Mouse (Mus musculus): ENCODE data around the gene Ankrd55. TPM values are rescaled to one million over a fixed set of nuclear protein-coding genes. Genes with fewer than 3 reads are reported as not detected.
A peak's percentile ranks its signal among the peaks of the same experiment; 100 is the strongest.
"Not testable (repeated sequence)": the region's sequence is repeated elsewhere in the genome, so short reads cannot be mapped to it uniquely, and the experiment has no call there.

Gene Ankrd55
- polyA plus RNA-seq, 1 experiment = 0.17 TPM

- H3K4me1 ChIP-seq = peaks cover 56% of the 10 kb centered on the region
- peak overlapping the region; percentile 79 for H3K4me3 ChIP-seq (replicated peaks)
- TF ChIP-seq FLI1 (IDR thresholded peaks at IDR 0.05; ENCODE audit: low read length) = no peak
- no peak for TF ChIP-seq GATA1 (IDR thresholded peaks at IDR 0.05; ENCODE audit: borderline replicate concordance, low read length)
- H3K27me3 ChIP-seq (replicated peaks) = no peaks in the 10 kb centered on the region
- H3K9me3 ChIP-seq = no peaks in the 10 kb centered on the region
- no peaks in the 10 kb centered on the region for H3K36me3 ChIP-seq (replicated peaks; ENCODE audit: low read length)
These were observed 138.2 kb downstream of the Ankrd55 start for GRCm38 (mm10) chr13:112426265-112427135.

- H3K4me3 ChIP-seq (replicated peaks); H3K36me3 ChIP-seq (replicated peaks; ENCODE audit: low read length); H3K27me3 ChIP-seq (replicated peaks); H3K9me3 ChIP-seq: not testable (repeated sequence)
- peaks cover 51% of the 10 kb centered on the region for H3K4me1 ChIP-seq
These were observed 138.9 kb downstream of the Ankrd55 start for GRCm38 (mm10) chr13:112427136-112427470.

- Histone ChIP-seq H3K27me3 (replicated peaks) (no peaks in the 10 kb centered on the region), H3K9me3 (no peaks in the 10 kb centered on the region), H3K36me3 (replicated peaks; ENCODE audit: low read length) (no peaks in the 10 kb centered on the region), H3K4me3 (replicated peaks) (peak overlapping the region; percentile 64), H3K4me1 (peaks cover 53% of the 10 kb centered on the region)
- TF ChIP-seq FLI1 (IDR thresholded peaks at IDR 0.05; ENCODE audit: low read length) (no peak), GATA1 (IDR thresholded peaks at IDR 0.05; ENCODE audit: borderline replicate concordance, low read length) (no peak)
These were observed 139.3 kb downstream of the Ankrd55 start for GRCm38 (mm10) chr13:112427521-112427920.

GRCm38 (mm10) chr13:112433271-112433670, 145.0 kb downstream of the Ankrd55 start:
- Histone ChIP-seq H3K27me3 (replicated peaks) (no peaks in the 10 kb centered on the region), H3K36me3 (replicated peaks; ENCODE audit: low read length) (no peaks in the 10 kb centered on the region)
- TF ChIP-seq GATA1 (IDR thresholded peaks at IDR 0.05; ENCODE audit: borderline replicate concordance, low read length) = no peak
- no peak for TF ChIP-seq FLI1 (IDR thresholded peaks at IDR 0.05; ENCODE audit: low read length)

More at GRCm38 (mm10) chr13:112433271-112433670, 145.0 kb downstream of the Ankrd55 start:
- Histone ChIP-seq H3K4me1 (peaks cover 42% of the 10 kb centered on the region), H3K9me3 (no peaks in the 10 kb centered on the region), H3K4me3 (replicated peaks) (peak overlapping the region; percentile 17)

Other genes with a start within 250 kb of the Ankrd55 start
- 0.86 and 2.2 TPM in 2 replicates for gene Il6st, start 175.6 kb downstream of the Ankrd55 start, polyA plus RNA-seq (2012; ENCODE audit: insufficient read depth, low replicate concordance)